Mouse (Mus musculus): ENCODE results near the gene AC131692.1.

DNA sequence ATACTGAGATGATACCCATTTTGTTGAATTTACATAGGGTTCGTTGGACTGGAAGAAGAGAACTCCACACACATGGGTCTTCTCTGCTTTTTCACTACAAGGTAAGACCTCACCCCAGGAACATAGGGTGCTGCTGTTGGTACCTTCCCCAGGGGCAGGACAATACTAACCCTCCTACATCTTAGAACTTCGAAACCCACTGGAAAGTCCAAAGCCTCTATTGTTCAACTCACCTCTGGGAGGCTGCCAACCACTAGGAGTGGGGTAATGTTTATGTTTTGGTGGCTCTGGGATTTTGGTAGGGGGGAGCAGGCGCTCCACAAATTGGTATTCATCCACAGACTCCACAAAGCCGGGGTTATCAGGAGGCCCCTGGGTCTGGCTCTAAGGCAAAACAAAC is 37.5 kb upstream of the AC131692.1 start:
- no peak for TF ChIP-seq USF1 (IDR thresholded peaks at IDR 0.05; ENCODE audit: low read depth, low read length)
- no peak for TF ChIP-seq RCOR1 (IDR thresholded peaks at IDR 0.05; ENCODE audit: low read depth, low read length)
- no peak for TF ChIP-seq TCF12 (IDR thresholded peaks at IDR 0.05; ENCODE audit: low read depth, low read length)
- no peak for TF ChIP-seq CHD1 (IDR thresholded peaks at IDR 0.05; ENCODE audit: low read depth, low read length)
- TF ChIP-seq CTCF (IDR thresholded peaks at IDR 0.05 in 2 of 3, conservative IDR thresholded peaks at IDR 0.05 in 1 of 3; ENCODE audit: control insufficient read depth in 1 of 3, insufficient read depth in 1 of 3, low read depth in 2 of 3, low read length in 3 of 3, poor library complexity in 1 of 3, severe bottlenecking in 1 of 3), result no peak
- no peak; a peak in 1 of 4 replicates for TF ChIP-seq POLR2A (IDR thresholded peaks at IDR 0.05; ENCODE audit: control insufficient read depth in 1 of 2, insufficient read depth in 1 of 2, low read depth in 1 of 2, low read length in 2 of 2, poor library complexity in 1 of 2)
